Mouse (Mus musculus): Measurements from ENCODE around the gene Dock4. TPM values are rescaled to one million over a fixed set of nuclear protein-coding genes. Genes with fewer than 3 reads are reported as not detected.

Dock4 gene
- 10 to 100 TPM in 1 of 2 experiments, 1 to 10 TPM in 1; 8.2 to 10.1 TPM for total RNA-seq (2021)
- long read RNA-seq, experiment 1, partial matches to known transcripts, result 2 of 3 reads
- long read RNA-seq, experiment 1, other reads (novel, unspliced or antisense), result 1 of 3 reads
- long read RNA-seq, experiment 2, partial matches to known transcripts, result 0 of 6 reads
- long read RNA-seq, experiment 2, other reads (novel, unspliced or antisense), result 3 of 6 reads

- DNase-seq (ENCODE audit: low spot score), result peak; percentile 99
Measured at GRCm38 (mm10) chr12:40445648-40446449, at the start of gene Dock4, which contains the start of gene Zfp277. Gene Dock4 (plus strand): TSS chr12:40445952. Gene Zfp277 (minus strand): TSS chr12:40445902.

- DNase-seq (ENCODE audit: low spot score), result no peak
Measured at GRCm38 (mm10) chr12:40398916-40399315, 46.8 kb upstream of the Dock4 start.

GRCm38 (mm10) chr12:40399386-40399785, 46.4 kb upstream of the Dock4 start:
- no peak for DNase-seq (ENCODE audit: low spot score)

- DNase-seq (ENCODE audit: low spot score), result no peak
Measured at GRCm38 (mm10) chr12:40399812-40400211, 45.9 kb upstream of the Dock4 start.

- no peak for DNase-seq (ENCODE audit: low spot score)
Measured at GRCm38 (mm10) chr12:40414682-40415311, 31.0 kb upstream of the Dock4 start.

- DNase-seq (ENCODE audit: low spot score), result no peak
Measured at GRCm38 (mm10) chr12:40415312-40415925, 30.3 kb upstream of the Dock4 start.

- DNase-seq (ENCODE audit: low spot score), result no peak
Measured at GRCm38 (mm10) chr12:40417257-40417656, 28.5 kb upstream of the Dock4 start.

GRCm38 (mm10) chr12:40424991-40425390, 20.8 kb upstream of the Dock4 start:
- no peak for DNase-seq (ENCODE audit: low spot score)

- no peak for DNase-seq (ENCODE audit: low spot score)
Measured at GRCm38 (mm10) chr12:40427606-40428005, 18.1 kb upstream of the Dock4 start.

- DNase-seq (ENCODE audit: low spot score), result no peak
Measured at GRCm38 (mm10) chr12:40429976-40430375, 15.8 kb upstream of the Dock4 start.

GRCm38 (mm10) chr12:40431075-40431474, 14.7 kb upstream of the Dock4 start:
- no peak for DNase-seq (ENCODE audit: low spot score)

GRCm38 (mm10) chr12:40434101-40434500, 11.7 kb upstream of the Dock4 start:
- DNase-seq (ENCODE audit: low spot score), result no peak

- DNase-seq (ENCODE audit: low spot score), result no peak
Measured at GRCm38 (mm10) chr12:40438049-40438448, 7.7 kb upstream of the Dock4 start.

GRCm38 (mm10) chr12:40445206-40445605, 546 bp upstream of the Dock4 start:
- no peak for DNase-seq (ENCODE audit: low spot score)

- peak; percentile 38 for DNase-seq (ENCODE audit: low spot score)
Measured at GRCm38 (mm10) chr12:40446450-40447381, 964 bp downstream of the Dock4 start.

- no peak for DNase-seq (ENCODE audit: low spot score)
Measured at GRCm38 (mm10) chr12:40447561-40448355, 2.0 kb downstream of the Dock4 start.

GRCm38 (mm10) chr12:40449119-40449795, 3.5 kb downstream of the Dock4 start:
- DNase-seq (ENCODE audit: low spot score), result no peak

GRCm38 (mm10) chr12:40456517-40456916, 10.8 kb downstream of the Dock4 start:
- no peak for DNase-seq (ENCODE audit: low spot score)

- no peak for DNase-seq (ENCODE audit: low spot score)
Measured at GRCm38 (mm10) chr12:40458977-40459376, 13.2 kb downstream of the Dock4 start.

All from gastrocnemius, adult 18-20 months (tissue).